Mouse (Mus musculus): ENCODE data around the gene Cdkl3. TPM values are rescaled to one million over a fixed set of nuclear protein-coding genes. Genes with fewer than 3 reads are reported as not detected.

The Cdkl3 gene
- total and polyA plus RNA-seq, 2 experiments from 2014 or later: 23.8 to 53.2 TPM

DNA sequence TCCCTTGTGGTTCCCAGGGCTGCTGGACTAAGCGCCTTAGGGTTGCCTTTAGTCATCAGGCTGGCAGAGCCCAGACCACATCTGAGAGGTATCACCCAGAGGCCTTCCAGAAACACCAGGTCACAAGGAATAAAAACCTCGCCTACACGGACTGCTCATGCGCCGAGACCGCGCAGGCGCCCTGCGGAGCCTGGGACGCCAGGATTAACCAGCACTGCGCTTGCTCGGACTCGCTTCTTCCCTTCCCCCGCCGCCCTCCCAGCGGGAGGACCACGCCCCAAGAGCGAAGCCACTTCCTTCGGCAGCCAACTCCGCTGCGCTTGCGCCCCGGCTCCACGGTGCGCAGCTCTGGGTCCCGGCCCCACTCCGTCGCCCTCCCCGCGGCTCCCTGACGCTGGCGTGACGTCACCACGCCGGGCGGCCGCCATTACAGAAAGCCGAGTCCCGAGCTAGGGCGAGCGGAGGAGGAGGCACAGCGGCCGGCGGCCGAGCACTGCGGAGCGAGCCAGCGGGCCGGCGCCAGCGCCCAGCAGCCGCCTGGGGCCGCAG is 94.5 kb downstream of the Cdkl3 start, which contains the start of gene Ppp2ca:
Gene Ppp2ca (plus strand): TSS at position 284 of the 549 bp plus-strand sequence.
- WGBS: 0% methylated on average over 52 of the region's 53 CpGs

DNA sequence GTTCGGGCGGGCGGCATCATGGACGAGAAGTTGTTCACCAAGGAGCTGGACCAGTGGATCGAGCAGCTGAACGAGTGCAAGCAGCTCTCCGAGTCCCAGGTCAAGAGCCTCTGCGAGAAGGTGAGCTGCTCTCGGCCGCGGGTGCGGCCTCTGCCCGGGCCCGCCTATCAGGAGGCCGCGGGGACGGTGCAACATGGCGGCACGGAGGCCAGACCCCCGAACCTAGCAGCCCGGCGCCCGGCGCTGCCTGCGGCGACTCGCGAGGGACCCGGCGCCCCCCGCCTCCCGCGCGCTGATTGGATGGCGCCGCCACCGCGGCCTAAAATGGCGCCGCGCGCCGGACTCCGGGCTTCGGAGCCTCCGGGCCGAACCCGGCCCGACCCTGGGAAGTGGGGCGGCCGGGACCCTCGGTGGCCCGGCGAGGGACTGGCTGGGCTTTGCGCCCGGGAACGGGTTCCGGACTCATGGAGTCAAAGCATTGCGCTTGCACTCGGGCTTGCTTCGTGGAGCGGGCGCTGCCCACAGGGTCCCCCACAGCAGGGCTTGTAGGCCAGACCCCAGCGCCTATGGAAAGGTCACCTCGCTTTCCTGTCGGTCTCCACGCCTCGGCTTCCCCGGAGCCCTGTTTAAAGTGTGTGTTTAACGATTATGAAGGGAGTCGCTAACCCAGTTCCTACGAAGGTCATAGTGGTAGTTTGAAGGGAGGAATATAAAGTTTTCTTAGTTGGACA is 95.2 kb downstream of the Cdkl3 start:
- Histone ChIP-seq H3K27ac (ENCODE audit: low read depth, low read length) (peak overlapping the region; percentile 100), H3K27me3 (ENCODE audit: insufficient read depth, low read length) (no peaks in the 10 kb centered on the region), H3K9ac (replicated peaks; ENCODE audit: low read length, poor library complexity, severe bottlenecking) (peak overlapping the region; percentile 99), H3K4me3 (ENCODE audit: low read depth, low read length) (peak overlapping the region; percentile 97), H3K9me3 (ENCODE audit: low read length) (no peaks in the 10 kb centered on the region), H3K36me3 (ENCODE audit: insufficient read depth, low read length) (no peaks in the 10 kb centered on the region), H3K4me1 (ENCODE audit: insufficient read depth, low read length) (peaks cover 16% of the 10 kb centered on the region; the same call in 1 of the 2 replicates), H3K4me2 (ENCODE audit: low read depth, low read length, poor library complexity, severe bottlenecking) (peak overlapping the region; percentile 59)
- DNase-seq (ENCODE audit: low spot score): peak; percentile 79
- no peak for TF ChIP-seq CTCF (IDR thresholded peaks at IDR 0.05)
- peak; percentile 84 for ATAC-seq (ENCODE audit: low FRiP score)
- WGBS: 0% methylated on average over 54 of the region's 72 CpGs

More for the DNA sequence above, 94.5 kb downstream of the Cdkl3 start, which contains the start of gene Ppp2ca:
- no peaks in the 10 kb centered on the region for H3K9me3 ChIP-seq (ENCODE audit: low read length)
- DNase-seq (ENCODE audit: low spot score): peak; percentile 99
- H3K36me3 ChIP-seq (ENCODE audit: insufficient read depth, low read length): no peaks in the 10 kb centered on the region
- peaks cover 16% of the 10 kb centered on the region; the same call in 1 of the 2 replicates for H3K4me1 ChIP-seq (ENCODE audit: insufficient read depth, low read length)
- H3K4me3 ChIP-seq (ENCODE audit: low read depth, low read length): peak within 1 kb of the TSS; percentile 97
- no peak for TF ChIP-seq CTCF (IDR thresholded peaks at IDR 0.05)
- peak; percentile 99 for ATAC-seq (ENCODE audit: low FRiP score)
- peak within 1 kb of the TSS; percentile 59 for H3K4me2 ChIP-seq (ENCODE audit: low read depth, low read length, poor library complexity, severe bottlenecking)
- H3K27ac ChIP-seq (ENCODE audit: low read depth, low read length): peak within 1 kb of the TSS; percentile 100
- no peaks in the 10 kb centered on the region for H3K27me3 ChIP-seq (ENCODE audit: insufficient read depth, low read length)
- H3K9ac ChIP-seq (replicated peaks; ENCODE audit: low read length, poor library complexity, severe bottlenecking): peak within 1 kb of the TSS; percentile 99

DNA sequence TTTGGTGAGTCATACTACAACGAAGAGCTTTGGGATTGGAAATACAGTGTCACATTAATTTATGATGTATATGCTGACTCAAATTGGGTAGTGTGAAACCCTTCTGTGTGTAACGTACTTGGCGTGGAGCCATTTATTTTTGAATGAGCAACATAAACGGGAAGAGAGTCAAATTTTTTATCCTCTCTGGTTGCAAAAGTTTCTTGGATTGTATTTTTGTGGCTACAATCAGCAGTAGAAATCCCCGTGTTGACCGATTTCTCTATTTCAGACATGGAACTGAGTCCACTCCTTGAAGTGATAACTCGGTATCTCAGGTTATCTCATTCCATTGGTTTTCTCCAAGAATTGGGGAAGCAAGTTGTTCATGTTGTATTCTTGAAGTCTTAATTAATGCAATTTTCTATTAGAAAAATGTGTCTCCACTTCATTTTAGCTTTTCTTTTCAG is 95.8 kb downstream of the Cdkl3 start:
- H3K9me3 ChIP-seq (ENCODE audit: low read length): no peaks in the 10 kb centered on the region
- no peak overlapping the region for H3K27ac ChIP-seq (ENCODE audit: low read depth, low read length)
- peak overlapping the region; percentile 97 for H3K4me3 ChIP-seq (ENCODE audit: low read depth, low read length)
- no peak for TF ChIP-seq CTCF (IDR thresholded peaks at IDR 0.05)
- WGBS: 6% methylated on average over 7 of the region's 7 CpGs
- peaks cover 16% of the 10 kb centered on the region; the same call in 1 of the 2 replicates for H3K4me1 ChIP-seq (ENCODE audit: insufficient read depth, low read length)
- H3K4me2 ChIP-seq (ENCODE audit: low read depth, low read length, poor library complexity, severe bottlenecking): peak overlapping the region; percentile 59
- peak overlapping the region; percentile 99 for H3K9ac ChIP-seq (replicated peaks; ENCODE audit: low read length, poor library complexity, severe bottlenecking)
- no peak for ATAC-seq (ENCODE audit: low FRiP score)
- H3K27me3 ChIP-seq (ENCODE audit: insufficient read depth, low read length): no peaks in the 10 kb centered on the region
- no peaks in the 10 kb centered on the region for H3K36me3 ChIP-seq (ENCODE audit: insufficient read depth, low read length)
- no peak for DNase-seq (ENCODE audit: low spot score)

DNA sequence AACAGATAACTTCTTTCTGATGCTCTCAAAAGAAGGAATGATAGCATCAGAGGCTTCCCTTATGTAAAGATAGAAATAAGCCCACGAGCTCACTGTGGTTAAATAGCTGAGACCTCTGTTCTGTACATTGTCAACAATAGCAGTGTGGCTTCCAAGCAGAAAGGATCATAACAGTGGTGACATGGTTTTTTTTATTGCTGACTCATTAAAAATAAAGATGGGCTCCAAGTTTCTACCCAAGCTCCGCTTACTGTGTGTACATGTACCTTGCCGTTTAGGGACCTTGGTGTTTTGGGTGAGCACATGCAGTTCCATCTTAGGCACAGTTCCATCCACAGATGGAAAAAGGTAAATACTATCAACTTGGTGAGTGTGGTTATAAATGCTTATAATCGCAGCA is 99.0 kb downstream of the Cdkl3 start:
- no peak overlapping the region for H3K4me2 ChIP-seq (ENCODE audit: low read depth, low read length, poor library complexity, severe bottlenecking)
- no peak overlapping the region for H3K27ac ChIP-seq (ENCODE audit: low read depth, low read length)
- H3K27me3 ChIP-seq (ENCODE audit: insufficient read depth, low read length): no peaks in the 10 kb centered on the region
- no peak for TF ChIP-seq CTCF (IDR thresholded peaks at IDR 0.05)
- no peak overlapping the region for H3K9ac ChIP-seq (replicated peaks; ENCODE audit: low read length, poor library complexity, severe bottlenecking)
- no peak overlapping the region for H3K4me3 ChIP-seq (ENCODE audit: low read depth, low read length)
- no peaks in the 10 kb centered on the region for H3K36me3 ChIP-seq (ENCODE audit: insufficient read depth, low read length)
- WGBS: 91% methylated on average over 4 of the region's 4 CpGs
- peaks cover 18% of the 10 kb centered on the region; the same call in 1 of the 2 replicates for H3K4me1 ChIP-seq (ENCODE audit: insufficient read depth, low read length)
- DNase-seq (ENCODE audit: low spot score) (no peak), ATAC-seq (ENCODE audit: low FRiP score) (no peak)
- H3K9me3 ChIP-seq (ENCODE audit: low read length): no peaks in the 10 kb centered on the region

DNA sequence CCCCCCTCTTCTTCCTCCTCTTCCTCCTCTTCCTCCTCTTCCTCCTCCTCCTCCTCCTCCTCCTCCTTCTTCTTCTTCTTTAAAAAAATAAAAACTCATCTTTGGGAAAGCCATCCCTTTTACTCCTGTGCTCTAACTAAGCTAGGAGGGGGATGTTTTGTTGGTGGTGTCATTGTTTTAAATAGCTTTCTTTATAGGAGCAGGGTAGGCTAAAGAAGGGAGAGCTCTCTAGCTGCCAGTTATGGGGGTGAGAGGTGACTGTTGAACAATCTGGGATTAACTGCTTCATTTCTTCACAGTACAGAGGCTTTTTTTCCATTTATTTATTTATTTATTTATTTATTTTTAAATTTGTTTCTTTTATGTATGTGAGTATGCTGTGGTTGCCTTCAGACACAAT is 101.5 kb downstream of the Cdkl3 start:
- Histone ChIP-seq H3K36me3 (ENCODE audit: insufficient read depth, low read length) (no peaks in the 10 kb centered on the region), H3K9me3 (ENCODE audit: low read length) (no peaks in the 10 kb centered on the region), H3K27me3 (ENCODE audit: insufficient read depth, low read length) (no peaks in the 10 kb centered on the region), H3K9ac (replicated peaks; ENCODE audit: low read length, poor library complexity, severe bottlenecking) (no peak overlapping the region), H3K4me1 (ENCODE audit: insufficient read depth, low read length) (peaks cover 12% of the 10 kb centered on the region; the same call in 1 of the 2 replicates), H3K27ac (ENCODE audit: low read depth, low read length) (no peak overlapping the region), H3K4me2 (ENCODE audit: low read depth, low read length, poor library complexity, severe bottlenecking) (no peak overlapping the region), H3K4me3 (ENCODE audit: low read depth, low read length) (no peak overlapping the region)
- DNase-seq (ENCODE audit: low spot score) (no peak), ATAC-seq (ENCODE audit: low FRiP score) (no peak)
- no peak for TF ChIP-seq CTCF (IDR thresholded peaks at IDR 0.05)

DNA sequence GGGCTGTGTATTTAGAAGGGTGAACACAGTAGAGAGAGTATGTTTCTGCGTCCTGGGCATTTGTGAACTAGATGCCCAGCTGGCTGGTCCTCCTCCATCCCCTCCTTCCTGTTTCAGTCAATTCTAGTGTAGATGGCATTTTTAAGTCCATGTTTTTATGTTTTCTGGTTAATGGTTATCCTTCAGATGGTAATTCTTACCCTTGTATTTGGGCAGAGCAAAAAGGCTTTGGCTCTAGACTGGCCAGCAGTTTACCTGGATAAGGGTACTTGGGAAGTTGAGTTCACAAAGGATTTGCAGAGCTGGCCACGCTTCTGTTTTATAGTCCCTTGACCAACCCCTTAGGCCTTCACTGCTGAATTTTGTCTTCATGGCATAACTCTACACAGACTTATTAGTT is 102.0 kb downstream of the Cdkl3 start:
- TF ChIP-seq CTCF (IDR thresholded peaks at IDR 0.05): no peak
- Histone ChIP-seq H3K9me3 (ENCODE audit: low read length) (no peaks in the 10 kb centered on the region), H3K9ac (replicated peaks; ENCODE audit: low read length, poor library complexity, severe bottlenecking) (no peak overlapping the region), H3K4me3 (ENCODE audit: low read depth, low read length) (no peak overlapping the region), H3K27me3 (ENCODE audit: insufficient read depth, low read length) (no peaks in the 10 kb centered on the region), H3K36me3 (ENCODE audit: insufficient read depth, low read length) (no peaks in the 10 kb centered on the region), H3K27ac (ENCODE audit: low read depth, low read length) (no peak overlapping the region), H3K4me1 (ENCODE audit: insufficient read depth, low read length) (0 out of 2 replicates have a peak, but pooled peaks cover 8% of the 10 kb centered on the region), H3K4me2 (ENCODE audit: low read depth, low read length, poor library complexity, severe bottlenecking) (no peak overlapping the region)
- ATAC-seq (ENCODE audit: low FRiP score): no peak
- DNase-seq (ENCODE audit: low spot score): no peak
- WGBS: 87% methylated on average over 2 of the region's 2 CpGs
